Mouse (Mus musculus): Measurements from ENCODE around the gene Hephl1.
"Not testable (repeated sequence)": the region's sequence is repeated elsewhere in the genome, so short reads cannot be mapped to it uniquely, and the experiment has no call there.

Hephl1 gene

DNA sequence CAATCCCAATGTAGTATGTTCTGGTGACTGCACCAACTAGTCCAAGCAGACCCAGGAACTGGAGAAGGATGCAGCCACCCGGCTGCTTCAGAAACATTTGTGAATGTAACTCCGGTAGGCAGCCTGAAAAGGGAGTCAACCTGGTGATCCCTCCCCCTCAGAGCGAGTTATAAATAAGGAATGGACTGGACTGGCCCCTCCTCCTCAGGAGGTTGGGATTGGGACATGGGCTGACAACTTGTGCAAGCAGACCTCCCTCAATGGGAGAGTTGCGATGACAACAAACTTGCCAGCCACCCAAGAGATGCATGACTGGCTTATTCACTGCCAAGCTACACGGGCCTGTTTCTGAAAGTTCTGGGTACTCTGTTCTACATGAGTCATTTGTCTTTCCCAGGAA is at the start of gene Hephl1:
Gene Hephl1 (minus strand): TSS at position 101 of the 400 bp plus-strand sequence.
- DNase-seq (ENCODE audit: low read depth, low spot score), result no peak

DNA sequence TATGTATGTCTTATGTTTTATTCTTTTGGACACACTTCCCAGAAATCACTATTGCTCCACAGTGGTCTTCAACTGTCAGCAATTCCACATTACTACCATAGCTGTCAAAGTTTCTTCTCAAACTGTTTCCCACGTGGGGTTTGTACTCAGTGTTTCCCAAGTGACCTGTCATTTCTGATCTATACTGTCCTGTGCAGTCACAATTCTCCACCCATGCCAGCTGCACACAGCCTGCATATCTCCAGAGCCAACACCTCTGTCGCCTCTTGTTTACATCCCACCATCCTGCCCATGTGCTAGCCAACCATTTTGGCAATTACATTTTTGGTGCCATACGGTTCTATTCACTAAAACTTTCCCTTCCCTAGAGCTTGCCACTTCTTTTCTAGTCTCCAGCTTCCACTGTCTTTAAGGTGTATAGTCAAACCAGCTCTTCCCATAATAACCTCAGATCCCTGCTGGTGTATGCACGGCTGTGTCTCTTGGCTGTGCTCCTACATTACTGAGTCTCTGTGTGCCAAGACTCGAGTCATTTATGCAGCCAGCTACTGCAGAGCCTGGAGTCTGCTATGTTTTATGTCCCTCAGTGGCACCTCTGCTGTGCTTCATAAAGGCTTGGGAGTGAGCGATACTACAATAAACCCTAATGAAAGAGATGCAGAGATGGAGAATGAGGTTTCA is 37.5 kb upstream of the Hephl1 start:
- DNase-seq (ENCODE audit: low read depth, low spot score), result no peak

DNA sequence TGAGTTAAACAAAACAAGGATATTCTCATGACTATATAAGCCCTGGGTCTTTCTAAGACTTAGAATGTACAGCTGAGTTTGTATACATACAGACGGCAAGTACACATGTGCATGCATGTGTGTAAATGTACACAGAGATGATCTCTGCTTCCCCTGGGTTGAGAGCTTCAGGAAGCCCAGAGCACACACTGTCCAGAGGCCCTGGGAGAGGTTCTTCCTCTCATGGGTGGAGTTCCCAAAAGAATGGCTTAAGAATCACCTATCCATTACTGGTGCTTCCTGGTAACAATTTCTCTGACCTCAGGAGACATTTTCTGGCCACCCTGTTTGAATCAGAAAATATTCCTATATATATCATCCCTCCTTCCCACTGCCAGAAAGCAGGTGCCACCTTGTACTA is 28.6 kb upstream of the Hephl1 start:
- no peak for DNase-seq (ENCODE audit: low read depth, low spot score)

DNA sequence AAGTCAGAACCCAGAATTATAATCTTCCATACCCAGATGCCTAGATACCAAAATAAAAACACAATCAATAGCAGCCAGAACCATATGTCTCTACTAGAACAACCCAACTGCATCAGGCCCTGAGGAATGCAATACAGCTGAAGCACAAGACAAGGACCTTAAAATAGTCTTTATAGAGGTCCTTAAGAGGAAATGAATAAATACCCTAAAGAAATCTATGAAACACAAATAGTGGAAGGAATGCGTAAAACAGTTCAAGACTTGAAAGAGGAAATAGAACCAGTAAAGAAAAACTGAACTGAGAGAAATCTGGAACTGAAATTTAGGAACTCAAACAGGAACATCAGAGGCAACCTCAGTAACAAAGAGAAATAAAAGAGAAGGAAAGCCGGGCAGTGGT is 14.0 kb upstream of the Hephl1 start:
- no peak for DNase-seq (ENCODE audit: low read depth, low spot score)

DNA sequence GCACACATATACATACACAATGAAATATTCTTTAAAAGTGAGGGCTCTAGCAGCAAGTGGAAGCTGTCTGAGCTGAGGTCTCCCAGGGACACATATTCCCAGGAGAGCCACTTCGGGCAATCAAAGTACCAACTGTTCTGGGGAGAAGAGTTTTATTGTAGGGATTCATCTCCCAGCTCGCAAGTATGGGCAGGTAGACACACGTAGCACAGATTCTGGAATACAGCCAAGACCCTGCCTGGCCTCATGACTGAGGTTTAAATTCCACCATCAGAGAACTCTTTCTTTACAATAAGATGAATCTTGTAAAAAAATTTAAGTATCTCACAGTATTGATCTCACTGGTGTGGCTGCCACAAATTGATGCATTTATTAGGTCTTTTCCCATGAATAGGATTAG is 10.5 kb upstream of the Hephl1 start:
- no peak for DNase-seq (ENCODE audit: low read depth, low spot score)

DNA sequence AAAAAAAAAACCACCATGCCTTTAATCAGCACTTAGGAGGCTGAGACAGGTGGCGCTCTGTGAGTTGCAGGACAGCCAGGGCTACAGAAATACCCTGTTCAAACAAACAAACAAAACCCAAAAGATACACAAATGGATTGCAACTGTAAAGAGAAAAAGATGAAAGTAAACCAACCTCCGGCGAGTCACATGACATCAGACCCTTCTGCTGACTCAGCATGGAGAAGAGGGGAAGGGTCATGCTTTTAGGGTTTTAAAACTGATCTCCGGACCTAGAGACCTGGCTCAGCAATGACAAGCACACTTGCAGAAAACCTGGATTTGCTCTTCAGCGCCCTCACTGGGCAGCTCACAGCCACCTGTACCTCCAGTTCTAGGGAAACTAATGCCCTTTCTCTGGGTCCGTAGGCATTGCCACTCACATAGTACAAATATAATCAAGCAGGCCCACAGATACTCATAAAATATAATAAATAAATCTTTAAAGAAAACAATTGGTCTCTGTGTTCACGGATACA is 9.0 kb upstream of the Hephl1 start:
- DNase-seq (ENCODE audit: low read depth, low spot score), result no peak

DNA sequence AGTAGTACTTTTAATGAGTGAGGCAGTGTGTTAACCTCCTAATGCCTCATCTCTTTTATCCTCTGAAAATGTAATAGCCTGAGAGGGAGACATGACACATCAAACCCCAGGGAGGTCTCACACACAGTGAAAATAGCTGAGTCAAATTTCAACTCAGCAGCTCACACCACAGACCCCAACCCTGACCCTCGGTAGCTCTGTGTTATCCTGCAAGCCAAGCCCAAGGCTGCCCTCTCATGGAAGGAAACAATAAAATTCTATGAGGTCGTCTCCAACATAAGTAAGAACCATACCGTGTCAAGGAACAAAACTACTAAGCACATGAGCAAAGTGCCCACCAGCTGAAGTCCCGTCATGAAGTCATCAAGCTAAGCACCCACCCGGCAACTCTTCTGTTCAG is 8.3 kb upstream of the Hephl1 start:
- no peak for DNase-seq (ENCODE audit: low read depth, low spot score)

DNA sequence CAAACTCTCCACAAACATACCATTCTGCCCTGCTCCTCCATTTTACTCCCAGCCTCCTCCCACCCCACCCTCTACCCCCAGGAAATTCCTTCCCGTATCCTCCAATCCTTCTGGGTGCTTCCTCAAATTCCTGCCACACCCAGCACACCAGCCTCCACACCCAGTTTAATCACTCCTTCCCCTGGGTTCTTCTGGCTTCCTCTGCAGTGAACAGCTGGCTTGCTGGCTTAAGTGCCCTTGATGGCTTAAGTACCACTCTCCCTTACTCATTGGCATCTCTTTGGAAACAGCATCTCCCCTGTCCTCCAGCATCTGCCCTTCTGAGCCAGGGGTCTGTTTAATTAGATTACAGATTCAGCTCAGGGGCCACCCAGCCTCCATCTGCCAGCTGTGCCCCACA is 7.6 kb upstream of the Hephl1 start:
- DNase-seq (ENCODE audit: low read depth, low spot score), result no peak

DNA sequence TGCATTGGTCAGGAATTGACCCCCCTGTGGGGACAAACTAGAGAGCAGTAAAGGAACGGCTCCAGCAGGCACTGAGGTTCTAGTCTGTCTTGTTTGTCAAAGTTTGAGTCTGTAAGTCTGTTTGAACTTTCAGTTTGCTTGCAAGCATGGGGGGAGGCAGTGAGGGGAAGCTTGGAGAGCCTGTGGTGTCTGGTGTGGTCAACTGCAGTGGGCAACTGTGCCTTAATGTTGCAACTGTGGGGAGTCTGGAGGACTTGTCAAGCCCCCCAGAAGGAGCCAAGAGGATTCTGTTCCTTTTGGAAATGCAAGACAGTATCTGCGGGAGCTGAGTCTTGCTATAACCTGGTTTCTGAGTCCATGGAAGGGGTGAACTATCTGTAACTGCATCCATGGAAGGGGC is 4.3 kb upstream of the Hephl1 start:
- DNase-seq (ENCODE audit: low read depth, low spot score), result no peak

DNA sequence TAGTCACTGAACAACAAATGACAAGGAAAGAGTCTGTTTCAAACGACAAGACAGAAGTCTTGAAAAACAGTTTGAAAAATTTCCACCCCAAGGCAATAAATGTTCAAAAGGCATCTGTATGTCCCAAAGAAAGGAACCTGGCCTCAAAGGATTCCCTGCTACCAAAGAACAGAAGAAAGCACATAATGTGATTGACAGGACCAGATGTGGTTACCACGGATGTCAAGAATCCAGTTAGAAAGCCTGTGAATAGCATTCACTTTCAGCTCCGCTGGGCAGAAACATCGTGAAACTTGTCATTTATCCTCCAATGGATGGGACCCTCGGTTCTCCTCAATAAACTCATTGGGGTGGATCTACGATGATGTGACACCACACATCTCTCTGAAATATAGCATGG is 2.2 kb upstream of the Hephl1 start:
- DNase-seq (ENCODE audit: low read depth, low spot score), result no peak

DNA sequence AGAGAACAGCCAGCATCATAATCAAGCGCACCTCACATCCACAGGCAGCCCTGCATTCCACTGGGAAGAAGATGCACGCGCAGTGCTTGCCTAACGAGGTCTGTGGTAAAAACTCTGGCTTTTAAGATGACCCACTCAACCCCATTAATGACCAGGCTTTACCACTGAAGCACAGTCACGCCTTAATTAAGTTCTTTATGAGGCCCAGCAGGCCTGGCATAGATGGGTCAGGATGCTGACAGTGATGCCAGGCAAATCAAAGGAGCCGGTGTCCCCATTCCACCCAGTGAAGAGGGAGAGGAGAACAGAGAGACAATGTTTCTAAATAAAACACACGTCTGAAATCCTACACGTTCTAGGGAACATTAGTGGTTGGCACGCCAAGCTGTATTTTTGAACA is 3.8 kb downstream of the Hephl1 start:
- DNase-seq (ENCODE audit: low read depth, low spot score), result no peak

DNA sequence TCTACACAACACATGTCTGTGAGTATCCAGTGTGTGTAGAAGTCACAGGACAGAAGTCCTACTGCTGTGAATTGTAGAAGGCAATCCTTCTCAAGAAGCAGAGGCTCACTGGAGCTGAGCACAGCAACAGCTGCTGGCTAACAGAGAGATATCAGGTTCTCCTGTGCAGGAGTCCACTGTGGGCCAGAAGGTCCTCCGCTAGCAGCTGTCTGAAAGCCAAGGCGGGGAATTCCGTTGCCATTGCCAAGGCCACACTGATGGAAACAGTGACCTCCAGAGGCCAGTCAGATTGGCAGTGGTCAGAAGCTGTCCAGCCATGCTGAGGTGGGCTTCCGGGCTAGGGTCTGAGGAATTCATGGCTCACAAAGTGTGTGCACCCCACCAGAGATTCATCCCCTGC is 6.8 kb downstream of the Hephl1 start:
- no peak for DNase-seq (ENCODE audit: low read depth, low spot score)

DNA sequence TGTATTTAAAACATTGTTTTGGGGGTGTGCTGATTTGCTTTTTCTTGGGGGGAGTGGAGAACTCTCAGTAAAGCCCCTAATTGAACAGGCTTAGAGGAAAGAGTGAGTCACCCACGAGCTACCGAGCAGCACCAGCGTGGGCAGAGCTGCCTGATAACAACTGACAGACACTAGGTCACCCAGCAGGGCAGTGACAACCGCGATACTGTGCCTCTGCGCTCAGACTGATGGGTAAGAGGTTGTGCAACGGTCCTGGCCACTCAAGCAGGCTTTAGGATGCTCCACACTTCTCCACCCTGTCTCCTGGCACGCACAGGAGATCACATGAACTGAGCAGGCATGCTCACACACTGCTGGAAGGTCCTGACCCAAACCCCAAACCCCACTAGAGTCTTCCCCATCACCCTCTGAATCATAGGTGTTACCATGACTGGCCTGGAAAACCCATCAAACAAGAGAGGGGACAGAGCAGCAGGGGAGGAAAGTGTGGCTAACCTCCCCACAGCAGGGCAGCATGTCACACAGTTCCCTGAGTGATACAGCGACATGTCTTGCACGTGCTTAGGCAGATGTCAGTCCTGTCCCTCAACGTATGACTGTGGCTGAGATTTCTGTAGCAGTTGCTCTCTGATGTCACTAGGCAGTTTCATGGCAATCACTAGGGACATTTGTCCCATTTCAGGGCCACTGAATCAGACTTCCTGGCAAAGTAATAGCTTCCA is 8.2 kb downstream of the Hephl1 start:
- no peak for DNase-seq (ENCODE audit: low read depth, low spot score)

DNA sequence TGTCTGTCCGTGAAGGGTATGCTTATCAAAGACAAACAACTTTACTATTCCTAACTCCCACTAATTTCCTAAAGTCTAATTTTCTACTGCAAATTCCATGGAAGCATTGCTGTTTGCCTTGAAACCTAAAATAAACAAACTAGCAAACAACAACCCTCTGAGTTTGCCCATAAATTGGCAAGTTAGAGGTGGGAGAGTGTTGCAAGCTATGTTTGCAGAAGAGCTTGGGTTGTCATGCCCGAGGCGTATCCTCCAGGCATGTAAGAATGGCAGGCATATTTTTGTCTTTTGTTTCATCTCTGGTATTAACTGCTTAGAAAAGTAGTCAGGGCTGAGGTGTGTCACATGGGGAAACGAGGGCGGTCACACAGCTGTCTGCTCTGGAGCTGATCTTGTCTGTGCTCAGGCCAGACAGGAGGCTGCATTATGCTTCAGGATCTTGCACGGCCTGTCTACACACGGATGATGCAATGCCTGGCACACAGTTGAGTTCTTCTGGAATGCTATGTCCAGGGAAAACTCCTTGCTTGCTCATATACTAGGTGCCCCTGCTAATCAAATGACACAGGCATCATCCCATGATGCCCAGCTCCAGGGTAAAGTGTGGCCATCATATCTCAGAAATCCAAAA is 10.3 kb downstream of the Hephl1 start:
- DNase-seq (ENCODE audit: low read depth, low spot score), result no peak

DNA sequence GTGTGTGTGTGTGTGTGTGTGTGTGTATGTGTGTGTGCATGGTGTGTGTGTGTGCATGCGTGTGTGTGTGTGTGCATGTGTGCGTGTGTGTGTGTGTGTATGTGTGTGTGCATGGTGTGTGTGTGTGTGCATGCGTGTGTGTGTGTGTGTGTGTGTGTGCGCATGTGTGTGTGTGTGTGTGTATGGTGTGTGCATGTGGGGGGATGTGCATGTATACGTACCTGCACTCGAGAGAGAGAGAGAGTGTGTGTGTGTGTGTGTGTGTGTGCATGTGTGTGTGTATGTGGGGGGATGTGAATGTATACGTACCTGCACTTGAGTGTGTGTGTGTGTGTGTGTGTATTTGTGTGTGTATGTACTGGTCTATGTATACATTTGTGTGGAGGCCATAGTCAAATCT is 13.5 kb downstream of the Hephl1 start:
- not testable (repeated sequence) for DNase-seq (ENCODE audit: low read depth, low spot score)

DNA sequence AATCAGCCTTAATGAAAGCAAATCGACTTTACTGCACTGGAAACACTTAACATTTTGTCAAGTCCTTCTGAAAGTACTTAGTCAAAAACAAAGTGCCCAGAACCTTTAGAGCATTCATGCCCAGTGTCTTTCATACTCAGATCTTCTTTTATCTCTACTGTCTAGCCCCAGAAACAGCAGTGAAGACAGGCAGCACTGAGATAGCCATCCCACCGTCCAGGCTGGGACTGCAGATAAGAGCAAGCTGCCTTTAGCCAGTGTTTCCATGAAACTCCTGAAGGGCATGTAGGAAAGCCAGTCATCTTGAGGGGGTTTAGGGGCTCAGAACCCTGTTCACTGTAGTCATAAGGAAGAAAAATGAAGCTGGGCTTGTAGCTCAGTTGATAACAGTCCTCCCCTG is 14.7 kb downstream of the Hephl1 start:
- no peak for DNase-seq (ENCODE audit: low read depth, low spot score)

DNA sequence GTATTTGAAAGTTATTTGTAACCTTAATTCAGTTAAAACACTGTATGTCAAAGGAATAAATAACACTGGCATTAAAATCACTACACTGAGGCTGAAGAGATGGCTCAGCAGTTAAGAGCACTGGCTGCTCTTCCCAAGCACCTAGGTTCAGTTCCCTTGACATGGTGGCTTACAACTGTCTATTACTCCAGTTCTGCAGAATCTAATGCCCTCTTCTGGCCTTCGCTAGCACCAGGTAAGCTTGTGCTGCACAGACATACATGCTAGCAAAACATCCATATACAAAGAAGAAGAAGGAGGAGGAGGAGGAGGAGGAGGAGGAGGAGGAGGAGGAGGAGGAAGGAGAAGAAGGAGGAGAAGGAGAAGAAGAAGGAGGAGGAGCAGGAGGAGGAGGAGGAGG is 15.7 kb downstream of the Hephl1 start:
- DNase-seq (ENCODE audit: low read depth, low spot score), result no peak

DNA sequence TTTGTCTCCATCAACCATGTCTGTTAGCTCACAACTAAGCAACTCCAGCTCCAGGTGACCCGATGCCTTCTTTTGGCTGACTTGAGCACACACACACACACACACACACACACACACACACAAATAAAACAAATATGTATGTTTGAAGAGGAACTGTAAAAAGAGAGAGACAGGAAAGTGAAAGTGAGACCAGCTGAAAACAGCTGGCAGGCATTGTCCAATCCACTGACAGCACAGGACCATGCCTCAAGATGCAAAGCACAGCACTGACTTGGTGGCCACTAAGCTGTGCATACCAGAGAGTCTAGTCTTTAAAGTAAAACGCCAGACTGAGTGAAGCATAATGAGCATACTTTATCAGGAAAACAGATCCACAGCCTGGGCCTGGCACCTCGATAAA is 16.7 kb downstream of the Hephl1 start:
- no peak for DNase-seq (ENCODE audit: low read depth, low spot score)

DNA sequence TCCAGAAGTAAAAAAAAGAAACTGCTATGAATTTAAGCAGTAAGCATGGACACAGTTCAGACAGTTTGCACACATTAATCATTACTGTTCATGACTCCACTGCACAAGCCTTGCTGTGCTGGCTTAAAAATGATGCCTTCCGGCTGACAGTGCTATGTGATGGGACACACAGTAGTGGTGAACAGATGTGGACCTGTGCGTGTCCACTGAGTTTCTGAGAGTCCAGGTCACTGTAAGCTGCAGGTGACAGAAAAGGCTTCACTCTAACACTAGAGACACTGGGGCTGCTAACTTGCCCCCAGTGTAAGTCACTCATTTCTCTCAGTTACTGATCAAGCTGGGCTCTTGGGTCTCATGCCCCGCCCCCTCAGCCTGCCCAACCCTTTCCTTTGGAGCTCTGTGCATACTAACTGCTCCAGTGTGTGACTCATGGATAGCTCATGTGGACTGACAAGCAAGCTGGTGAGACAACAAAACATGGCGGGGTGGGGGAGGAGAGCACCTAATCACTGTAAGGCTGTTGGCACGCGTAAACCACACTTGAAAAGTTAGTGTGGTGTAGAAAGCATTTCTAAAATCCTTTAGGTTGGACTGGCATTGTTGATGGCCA is 43.1 kb downstream of the Hephl1 start:
- no peak for DNase-seq (ENCODE audit: low read depth, low spot score)

DNA sequence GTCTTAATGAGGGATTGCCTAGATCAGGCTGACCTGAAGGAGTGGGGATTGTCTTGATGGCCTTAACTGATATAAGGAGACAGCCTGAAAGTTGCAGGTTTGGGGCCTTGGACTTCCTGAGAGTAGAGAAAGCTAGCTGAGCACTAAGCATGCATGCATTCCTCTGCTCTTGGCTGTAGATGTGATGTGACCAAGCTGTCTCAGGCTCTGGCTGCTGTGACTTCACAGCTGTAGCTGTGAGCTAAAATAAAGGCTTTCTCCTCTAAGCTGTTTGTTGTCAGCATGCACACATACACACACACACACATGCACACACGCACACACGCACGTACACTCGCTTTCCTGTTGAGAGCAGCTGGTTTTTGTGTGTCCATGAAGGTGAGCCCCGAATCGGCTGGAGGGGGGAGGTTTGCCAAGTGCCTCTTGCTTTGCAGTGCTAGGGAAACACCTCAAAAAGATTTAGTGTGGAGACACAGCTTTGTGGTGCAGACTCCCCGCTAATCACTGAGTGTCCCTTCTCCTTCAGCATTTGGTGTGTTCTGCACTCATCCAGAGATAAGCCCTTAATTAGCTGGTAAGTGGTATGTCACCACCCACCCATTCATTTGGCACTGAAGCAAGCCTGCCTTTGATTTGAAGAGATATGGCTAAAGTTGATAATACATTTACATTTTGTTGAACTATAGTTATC is 43.8 kb downstream of the Hephl1 start:
- DNase-seq (ENCODE audit: low read depth, low spot score), result no peak

DNA sequence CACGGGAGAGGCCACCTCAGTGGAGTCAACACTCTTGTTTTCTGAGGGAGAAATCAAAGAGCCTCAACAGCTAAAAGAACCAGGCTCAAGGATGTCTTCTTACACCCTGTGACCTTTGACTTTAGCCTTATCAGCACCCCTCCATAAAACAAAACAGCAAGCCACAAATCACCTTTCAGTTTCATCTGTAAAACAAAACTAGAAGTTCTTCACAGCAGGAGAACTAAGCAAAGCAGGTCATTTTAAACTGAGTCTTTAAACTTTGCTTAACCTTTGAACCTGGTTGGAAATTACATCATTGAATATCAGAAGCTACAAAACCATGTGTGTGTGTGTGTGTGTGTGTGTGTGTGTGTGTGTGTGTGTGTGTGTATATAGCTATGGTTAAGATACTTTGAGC is 47.7 kb downstream of the Hephl1 start:
- DNase-seq (ENCODE audit: low read depth, low spot score), result no peak

DNA sequence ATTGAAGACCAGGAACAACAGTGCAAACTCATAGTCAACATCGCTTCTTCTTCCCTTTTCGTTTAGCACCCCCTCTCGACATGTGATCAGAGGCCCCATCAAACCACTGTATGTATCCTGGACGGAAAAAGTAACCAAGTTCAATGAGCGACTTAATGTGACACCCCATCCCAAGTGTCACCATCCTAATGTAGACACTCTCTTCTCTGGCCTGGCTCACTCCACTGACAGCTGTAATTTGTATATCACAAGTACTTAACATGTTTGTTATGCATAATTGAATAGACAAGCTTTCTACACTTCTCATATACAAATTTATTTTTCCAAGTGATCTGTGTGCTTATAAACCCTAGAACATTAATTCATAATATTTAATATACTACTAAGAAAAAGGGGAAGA is 51.1 kb downstream of the Hephl1 start:
- DNase-seq (ENCODE audit: low read depth, low spot score), result no peak

Data from c-Kit-negative CD71-positive TER-119-positive erythroid progenitor cells, embryonic 14.5 days (primary cell).